Mouse (Mus musculus) c-Kit-negative CD71-positive TER-119-positive erythroid progenitor cells, embryonic 14.5 days (primary cell): ENCODE measurements around the gene Plxnc1.

Source experiments
- DNase-seq: peaks from one replicate; pipeline ENCODE4 v3.0.0-alpha.2; 2013; ENCODE audit warnings: low read depth, low spot score

Plxnc1 gene

DNA sequence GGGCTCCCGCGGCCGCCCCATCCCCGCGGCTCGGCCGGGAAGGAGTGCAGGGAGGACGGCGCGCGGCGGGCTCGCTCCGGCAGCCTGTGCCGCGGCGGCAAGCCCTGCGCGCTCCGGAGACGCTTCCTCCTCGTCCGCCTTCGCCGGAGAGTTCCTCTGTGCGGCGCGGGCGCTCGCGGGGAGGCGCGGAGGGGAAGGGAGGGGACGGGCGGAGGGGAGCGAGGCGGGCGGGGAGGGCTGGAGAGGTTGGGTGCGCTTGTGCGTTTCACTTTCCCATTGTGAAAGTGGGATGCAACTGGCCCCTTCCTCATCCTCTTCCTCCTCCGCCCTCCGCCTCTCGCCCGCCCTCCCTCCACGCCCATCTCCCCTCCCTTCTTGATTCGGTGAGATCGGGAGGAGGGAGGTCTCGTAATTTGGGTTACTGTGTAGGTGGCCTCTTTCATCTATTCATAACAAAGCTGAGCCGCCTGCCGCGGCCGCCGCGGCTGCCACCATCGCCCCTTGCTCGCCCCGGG, at the start of gene Plxnc1:
Gene Plxnc1, minus strand, starts transcription at position 145 of the 515 bp plus-strand sequence.
- DNase-seq: no peak

DNA sequence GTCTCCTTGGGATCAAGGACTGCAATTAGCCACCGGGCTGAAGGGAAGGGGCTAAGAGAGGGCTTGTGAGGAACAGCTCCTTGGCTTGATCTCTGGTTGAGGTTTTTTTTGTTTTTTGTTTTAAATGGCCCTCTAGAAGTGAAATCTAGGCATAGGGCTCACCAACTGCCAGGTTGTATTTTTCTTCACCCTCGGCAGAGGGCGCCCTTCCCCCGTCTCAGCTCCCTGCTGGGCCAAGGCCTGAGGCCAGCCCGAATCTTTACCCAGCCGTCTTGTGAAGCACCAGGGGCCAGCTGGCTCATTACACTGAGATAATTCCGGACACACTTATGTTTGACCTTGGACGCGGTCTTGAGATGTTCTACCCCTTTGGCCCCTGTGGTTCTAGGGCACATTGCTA, 47.5 kb upstream of the Plxnc1 start:
- peak; percentile 11 for DNase-seq

DNA sequence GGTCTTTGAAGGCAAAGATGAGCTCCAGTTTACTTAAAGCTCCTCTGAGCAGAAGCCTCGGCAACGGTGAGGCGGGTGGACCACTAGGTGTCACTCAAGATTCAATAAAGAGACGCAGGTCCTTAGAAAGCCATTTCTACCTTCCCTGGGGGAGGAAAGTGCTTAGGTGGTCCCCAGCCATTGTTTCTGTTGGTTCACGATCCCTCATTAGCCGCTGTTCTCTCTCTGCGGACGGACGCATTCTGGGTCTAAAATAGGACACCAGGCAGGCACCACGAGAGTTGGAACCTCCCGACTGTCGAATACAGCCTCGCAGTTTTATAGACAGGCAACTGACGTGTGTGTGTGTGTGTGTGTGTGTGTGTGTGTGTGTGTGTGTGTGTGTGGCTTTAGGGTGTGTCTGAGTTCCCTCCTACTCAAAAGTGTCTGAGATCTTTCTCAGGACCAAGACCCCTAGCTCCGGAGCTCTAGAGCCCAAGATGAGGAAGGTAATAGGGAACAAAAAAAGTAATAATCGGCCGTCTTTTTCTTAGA, 47.0 kb upstream of the Plxnc1 start:
- DNase-seq: no peak

DNA sequence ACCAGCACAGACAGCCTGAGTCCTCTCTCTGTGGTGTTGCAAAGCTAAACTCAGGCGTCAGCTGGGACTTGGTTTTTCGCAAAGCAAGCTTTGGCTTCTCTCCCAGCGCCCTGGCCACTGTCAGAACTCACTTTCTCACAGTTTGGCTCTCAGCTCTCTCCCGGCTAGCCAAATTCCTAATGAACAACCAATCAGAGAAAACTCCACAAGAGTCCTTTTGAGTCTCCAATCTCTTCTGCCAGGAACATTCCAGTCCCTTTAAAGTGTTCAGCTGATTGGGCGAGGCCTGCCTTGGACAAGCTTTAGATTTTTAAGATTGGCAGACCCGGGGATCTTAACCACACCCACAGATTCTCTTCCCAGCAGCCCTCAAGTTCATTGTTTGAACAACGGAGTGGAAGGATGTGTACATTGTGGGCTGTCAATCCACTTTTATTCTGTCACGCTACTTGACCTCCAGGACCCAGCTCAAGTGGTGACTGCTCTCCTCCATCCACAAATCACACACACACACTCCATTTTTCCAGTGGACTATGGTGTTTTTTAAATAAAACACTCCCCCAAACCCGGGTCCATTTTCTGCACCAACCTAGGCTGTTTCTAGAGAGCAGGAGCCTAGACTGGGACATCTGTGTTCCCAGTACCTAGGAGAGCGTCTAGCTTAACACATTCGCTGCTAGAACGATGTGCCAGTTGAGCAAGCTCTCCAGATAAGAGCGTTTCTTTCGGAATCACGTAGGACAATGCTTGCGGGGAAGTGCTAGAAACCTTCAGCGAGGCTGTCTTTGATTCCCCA, 46.3 kb upstream of the Plxnc1 start:
- no peak for DNase-seq

DNA sequence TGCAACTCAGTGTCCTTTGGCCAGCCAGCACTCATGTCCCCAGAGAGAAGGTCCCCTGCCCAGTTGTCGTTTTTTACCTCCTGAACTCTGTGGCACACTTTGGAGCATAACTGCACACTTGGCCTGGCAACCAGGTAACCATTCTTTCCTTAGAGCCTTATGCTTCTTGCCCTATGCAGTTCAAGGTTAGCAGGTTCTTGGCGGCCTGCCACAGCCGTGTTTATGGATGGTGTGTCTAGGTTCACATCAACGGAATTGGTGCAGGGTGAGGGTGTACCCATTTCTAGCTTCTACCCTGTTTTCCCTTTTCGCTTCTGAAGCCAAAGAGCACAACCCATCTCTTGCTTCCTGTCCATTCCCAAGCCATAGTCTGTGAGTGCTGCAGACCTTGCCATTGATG, 44.7 kb upstream of the Plxnc1 start:
- DNase-seq: no peak

DNA sequence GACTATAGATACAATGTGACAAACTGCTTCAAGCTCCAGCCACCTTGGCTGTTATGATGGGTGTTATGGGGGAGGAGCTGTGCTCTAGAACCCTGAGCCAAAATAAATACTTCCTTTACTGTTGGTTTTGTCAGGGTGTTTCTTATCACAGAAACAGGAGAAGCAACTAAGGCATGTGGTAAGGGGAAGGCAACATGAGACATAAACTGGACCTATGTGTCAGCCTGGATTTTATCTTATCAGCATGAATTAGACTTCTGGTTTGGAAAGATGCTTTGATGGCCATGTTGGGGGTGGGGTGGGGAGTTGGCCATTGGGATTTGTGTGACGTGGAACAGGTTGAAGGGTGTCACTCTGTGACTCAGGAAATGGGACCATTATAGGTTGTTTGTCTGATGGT, 40.5 kb upstream of the Plxnc1 start:
- no peak for DNase-seq

DNA sequence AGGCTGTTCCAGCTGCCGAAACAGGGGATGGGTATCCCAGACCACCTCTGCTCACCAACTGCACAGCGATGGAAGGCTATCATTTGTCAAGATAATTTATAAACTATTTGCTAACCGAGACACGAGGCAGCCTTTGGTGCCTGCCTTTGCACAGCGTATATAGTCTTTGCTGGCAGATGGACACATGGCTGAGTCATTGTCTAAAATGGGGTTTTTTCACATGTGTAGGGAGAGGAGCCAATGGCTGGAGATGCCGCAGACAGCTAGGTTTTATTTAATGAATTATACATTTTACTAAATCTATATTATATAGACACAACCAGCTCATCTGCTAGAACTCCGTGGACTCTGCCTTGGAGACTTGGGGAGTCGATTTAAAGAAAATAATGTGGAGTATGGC, 37.9 kb upstream of the Plxnc1 start:
- no peak for DNase-seq

DNA sequence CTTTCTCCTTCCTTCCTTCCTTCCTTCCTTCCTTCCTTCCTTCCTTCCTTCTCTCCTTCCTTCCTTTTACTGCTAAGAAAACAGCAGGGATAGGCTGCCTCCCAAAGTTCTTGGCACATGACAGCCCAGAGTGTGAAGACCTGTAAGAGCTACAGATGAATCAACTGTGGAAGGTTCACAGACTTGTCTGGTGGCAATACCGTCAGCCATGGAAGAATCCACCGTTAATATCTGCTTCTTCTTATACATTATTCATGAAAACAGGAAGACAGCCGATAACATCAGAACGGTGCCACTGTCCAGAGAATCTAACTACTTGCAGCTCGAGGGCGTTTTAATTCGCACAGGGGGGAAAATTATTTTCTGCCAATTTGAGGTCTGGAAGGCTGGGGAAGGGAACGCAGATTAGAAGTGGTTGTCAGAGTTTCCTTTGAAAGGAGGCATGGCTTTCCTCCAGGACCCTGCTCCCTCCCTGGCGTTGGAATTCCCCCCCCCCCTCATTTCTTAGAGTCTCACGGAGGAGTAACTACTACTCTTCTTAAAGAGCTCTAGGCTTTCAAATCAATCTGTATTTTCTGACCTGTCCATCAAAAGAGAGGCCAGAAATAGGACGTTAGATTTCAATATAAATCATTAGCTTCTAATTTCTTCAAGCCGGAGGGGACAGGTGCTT, 37.0 kb upstream of the Plxnc1 start:
- DNase-seq: no peak

DNA sequence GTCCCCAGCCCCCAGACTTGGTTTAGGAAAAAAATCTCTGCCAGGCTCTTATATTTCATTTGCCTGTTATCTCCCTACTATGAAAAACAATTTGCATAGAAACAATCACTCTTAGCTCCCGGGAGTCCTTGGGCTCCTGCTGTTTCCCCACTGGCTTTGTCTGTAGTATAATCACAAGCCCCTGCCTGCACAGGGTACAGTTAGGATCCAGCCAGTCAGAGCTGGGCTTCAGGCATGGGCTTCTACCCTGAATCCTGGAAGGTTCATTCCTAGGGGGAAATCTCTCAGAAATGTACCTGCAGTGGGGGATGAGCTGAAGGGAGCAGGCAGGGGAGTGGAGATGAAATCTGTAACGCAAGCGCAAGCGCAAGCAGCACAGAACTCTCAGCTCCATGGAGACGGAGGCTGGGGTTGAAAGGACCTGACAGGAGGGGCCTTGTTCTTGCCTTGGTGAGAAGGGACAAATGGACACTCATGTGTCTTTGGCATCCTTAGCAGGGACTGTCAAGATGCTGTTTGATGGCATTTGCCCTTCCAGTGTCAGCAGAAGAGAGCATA, 33.7 kb upstream of the Plxnc1 start:
- no peak for DNase-seq

DNA sequence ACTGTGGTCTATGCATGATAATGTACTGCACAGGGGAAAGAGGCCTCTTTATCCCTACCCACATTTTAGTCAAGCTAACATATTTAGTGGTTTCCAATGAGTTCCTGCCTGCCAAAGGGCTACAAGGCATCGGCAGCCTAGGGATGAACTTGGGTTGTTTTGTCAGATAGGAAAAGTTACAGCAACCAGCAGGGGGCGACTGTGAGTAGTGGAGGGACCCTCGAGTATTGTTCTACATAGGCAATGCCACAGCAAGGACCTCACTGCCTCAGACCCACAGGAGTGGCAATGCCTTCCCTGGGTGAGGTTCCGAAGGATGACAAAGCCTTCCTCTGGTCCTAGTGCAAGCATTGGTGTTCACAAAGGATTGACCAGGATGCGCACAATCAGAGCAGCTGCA, 31.7 kb upstream of the Plxnc1 start:
- DNase-seq: no peak

DNA sequence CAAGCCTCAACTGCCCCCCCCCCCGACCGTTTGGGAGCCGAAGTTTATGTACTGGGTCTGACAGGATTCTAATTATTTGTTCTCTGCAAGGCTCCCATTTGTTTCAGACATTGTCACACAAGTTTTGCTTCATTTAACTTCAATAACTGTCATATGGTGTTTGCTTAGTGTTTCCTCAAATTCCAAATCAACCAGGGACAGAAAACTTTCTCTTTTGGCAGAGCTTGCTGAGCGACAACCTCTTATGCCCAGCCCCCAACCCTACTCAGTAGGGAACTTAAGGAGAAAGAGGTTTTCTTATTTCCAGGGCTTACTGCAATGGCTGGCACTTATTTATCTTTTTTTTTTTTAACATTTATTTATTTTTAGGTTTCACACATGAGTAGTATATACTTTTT, 30.5 kb upstream of the Plxnc1 start:
- DNase-seq: no peak

DNA sequence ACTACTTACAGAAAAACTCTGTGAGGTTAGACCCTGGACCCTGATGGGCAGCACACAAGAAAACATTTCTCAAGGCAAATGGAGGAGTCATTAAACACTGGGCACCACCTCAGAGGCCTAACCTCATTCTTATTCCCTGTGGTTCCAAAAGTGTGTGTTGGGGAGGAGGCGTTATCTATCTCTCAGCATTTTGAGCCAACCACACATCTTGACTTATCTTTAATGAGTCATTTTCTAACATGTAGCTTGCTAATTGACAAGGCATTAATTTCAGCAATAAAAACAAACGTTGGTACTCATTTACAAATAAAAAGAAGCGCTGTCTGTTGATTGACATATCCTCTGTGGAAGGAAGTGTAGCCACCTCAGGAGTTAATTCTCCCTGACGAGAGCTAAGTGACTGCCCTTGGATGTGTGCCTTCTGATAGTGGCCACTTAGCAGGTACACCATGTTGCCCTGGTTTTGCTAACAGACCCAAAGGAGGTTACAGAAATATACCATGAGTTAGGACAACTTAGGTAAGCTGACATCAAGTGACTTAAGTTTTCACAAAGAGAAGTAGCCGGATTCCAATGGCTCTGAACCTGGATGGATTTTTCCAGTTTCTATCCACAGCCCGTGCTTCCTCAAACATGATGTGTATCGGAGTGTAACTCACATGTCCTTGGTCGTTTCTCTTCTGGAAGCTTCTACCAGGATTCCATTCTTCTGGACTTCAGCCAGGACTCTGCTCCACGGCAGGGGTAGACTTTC, 29.9 kb upstream of the Plxnc1 start:
- no peak for DNase-seq

DNA sequence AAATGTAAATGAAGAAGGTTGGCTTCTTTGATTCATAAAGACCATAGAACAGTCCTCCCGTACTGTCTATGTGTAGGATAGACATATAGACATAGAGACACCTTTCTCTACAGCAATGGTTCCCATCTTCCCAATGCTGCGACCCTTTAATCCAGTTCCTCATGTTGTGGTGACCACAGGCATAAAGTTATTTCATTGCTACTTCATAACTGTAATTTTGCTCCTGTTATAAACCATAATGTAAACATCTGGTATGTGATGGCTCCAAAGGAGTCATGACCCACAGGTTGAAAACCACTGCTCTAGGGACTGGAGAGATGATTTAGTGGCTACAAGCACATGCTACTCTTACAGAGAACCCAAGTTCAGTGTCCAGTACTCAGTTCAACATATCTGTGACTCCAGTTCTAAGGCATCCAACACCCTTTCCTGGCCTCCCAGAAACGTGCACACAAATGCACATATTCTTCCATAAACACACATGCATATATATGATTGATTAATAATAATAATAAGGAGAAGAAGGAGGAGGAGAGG, 27.1 kb upstream of the Plxnc1 start:
- no peak for DNase-seq

DNA sequence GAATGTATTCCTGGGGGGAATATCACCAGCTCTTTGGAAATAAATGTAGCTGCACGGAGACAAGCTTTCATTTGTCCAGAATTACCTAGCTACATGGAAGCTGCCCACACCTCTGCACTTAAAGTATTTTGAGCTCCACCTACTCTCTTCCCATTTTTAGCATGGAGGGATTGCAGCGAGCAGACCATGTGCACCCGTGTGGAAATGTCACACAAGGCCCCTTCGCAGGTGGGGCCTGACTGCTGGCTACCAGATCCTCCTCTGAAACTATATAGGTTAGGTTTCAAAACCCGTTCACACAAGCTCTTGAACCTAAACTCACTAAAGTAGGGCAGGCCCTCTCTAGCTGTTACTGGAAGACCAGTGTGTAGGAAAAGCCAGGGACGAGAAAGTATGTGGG, 25.6 kb upstream of the Plxnc1 start:
- no peak for DNase-seq

DNA sequence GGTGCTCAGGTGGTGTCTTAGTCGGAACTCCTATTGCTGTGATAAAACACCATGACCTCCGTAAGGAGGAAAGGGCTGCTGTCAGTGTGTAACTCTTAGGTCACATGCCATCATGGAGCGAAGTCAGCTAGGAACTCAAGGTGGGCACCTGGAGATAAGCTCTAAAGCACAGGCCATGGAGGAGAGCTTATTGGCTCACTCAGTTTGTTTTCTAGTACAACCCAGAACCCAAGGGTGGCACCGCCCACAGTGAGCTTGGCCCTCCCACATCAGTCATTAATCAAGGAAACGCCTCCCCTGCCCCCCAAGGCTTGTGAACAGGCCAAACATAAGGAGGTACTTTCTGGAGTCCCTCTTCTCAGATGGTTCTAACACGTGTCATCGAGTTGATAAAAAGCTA, 22.8 kb upstream of the Plxnc1 start:
- DNase-seq: no peak

DNA sequence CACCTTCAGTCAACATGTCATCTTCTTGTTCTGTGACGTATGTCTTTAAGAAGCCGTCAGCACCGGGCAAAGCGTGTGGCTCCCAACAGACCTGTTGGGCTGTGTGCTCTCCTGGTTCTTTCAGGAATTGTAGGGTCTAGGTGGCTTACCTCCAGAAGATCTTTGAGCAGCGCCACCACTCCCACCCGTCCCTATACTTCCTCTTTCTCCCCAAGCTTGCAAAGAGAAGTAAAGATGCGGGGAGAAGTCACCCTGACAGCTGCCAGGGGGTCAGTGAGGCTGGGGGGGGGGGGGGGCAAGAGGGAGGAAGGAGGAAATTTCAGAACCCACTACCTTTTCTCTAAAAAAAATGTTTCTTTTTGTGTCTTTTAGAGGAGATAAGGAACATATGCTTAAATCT, 22.2 kb upstream of the Plxnc1 start:
- no peak for DNase-seq

DNA sequence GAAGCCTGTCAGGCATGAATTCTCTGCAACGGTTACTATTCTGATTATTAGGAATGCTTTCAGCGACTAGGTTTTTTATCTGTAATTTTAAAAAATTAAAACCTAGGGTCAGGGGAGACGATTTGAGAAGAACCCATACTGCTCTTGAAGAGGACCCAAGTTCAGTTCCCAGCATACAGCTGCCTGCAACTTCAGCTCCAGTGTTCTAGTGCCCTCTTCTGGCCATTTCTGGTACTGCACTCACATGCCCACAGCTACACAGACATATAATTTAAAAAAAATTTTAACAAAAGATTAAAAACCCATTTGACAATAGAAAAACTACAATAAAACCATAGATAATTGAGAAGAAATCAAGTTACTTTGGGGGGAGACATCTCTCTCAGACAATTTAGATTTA, 20.5 kb upstream of the Plxnc1 start:
- DNase-seq: no peak

DNA sequence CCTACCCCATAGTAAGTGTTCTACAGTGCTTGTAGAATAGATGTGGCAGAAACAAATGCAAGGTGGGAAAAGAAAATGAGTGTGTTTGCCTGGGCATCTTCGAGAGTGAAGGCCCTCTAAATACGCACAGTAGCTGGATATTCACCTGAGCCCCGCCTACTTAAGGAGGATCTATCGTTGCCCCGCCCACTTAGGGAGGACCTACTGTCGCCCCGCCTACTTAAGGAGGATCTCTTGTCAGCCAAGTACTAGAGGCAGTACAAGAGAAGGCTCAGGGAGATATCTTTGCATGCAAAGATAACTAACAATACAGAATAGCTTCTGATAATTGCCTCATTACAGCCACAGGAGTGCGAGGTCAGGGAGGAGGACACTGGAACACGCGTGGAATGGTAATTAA, 17.4 kb upstream of the Plxnc1 start:
- no peak for DNase-seq

DNA sequence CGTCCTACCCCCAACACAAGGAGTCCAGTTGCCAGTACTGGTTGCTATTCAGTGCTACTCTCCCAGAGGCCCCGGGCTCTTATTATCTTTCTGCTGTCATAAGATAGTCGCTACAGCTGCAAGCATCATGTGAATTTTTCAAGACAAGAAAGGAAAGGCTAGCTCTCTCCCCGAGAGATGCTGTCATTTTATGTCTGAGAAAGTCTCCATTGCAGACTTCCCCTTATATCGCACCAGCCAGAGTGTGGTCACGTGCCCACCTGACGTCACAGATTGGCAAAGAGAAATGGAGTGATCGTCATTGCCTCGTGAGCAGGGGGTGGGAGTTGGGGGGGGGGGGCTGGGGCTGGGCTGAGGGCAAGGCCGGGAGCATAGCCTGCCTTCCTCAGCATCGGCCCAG, 16.6 kb upstream of the Plxnc1 start:
- DNase-seq: no peak

DNA sequence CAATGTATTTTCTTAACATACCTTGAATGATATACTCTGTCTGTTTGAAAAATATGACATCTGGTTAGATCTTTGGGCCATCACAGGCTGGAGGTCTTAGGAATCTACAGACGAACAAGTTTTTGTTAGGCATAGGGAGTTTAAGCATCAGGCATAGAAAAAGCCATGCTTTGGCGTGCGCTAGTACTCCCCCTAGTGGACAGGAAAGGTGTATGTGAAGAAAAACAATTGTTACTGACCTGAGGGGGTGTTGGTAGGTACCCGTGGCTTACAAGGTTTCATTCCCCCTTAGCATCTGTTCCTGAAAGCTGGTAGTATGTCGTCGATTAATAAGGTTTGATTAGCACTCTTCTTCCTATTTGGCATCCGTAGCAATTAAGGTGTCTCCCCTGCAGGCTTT, 13.7 kb upstream of the Plxnc1 start:
- peak; percentile 56 for DNase-seq

DNA sequence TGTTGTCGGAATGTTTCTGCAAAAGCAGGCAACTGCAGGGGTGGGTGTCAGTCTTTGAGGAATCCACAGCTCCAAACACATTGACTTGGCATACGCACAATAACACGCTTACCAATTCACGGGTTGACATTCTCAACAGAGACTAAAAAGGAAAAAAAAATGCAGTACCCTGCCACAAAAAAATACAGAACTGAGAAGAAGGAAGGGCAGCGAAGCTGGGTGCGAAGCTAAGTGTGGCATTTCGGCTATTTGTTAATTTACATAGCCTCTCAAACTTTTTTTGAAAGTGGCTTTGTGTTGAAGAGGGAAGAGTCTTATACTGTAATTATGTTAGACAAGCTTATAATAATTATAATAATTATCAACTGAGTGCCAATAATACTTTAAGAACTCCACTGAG, 13.1 kb upstream of the Plxnc1 start:
- no peak for DNase-seq
